Mouse (Mus musculus) bone marrow, adult 2 months (tissue): ENCODE measurements around the gene Proser1. TPM values are rescaled to one million over a fixed set of nuclear protein-coding genes. Genes with fewer than 3 reads are reported as not detected.

Experiments
- H3K27ac ChIP-seq: fragments of 200-500 bp; 2 replicates; pipeline ENCODE4 v1.5.1; 2012; ENCODE audit warnings: low read depth, mild to moderate bottlenecking, control low read depth, inconsistent platforms, low read length; ENCODE audit not compliant: control insufficient read depth, poor library complexity, insufficient read depth
- H3K4me1 ChIP-seq: fragments of 200-500 bp; 2 replicates; pipeline ENCODE4 v1.6.1; 2011; ENCODE audit warnings: low read length; ENCODE audit not compliant: control insufficient read depth, insufficient read depth
- H3K4me3 ChIP-seq: fragments of 200-500 bp; replicated peaks from 2 replicates; pipeline ENCODE3; 2011; ENCODE audit warnings: mild to moderate bottlenecking, low read depth, low read length, control low read depth; ENCODE audit not compliant: control insufficient read depth
- CTCF ChIP-seq: fragments of 200-500 bp; IDR thresholded peaks from 2 replicates; pipeline ENCODE4 v1.5.1; 2011; ENCODE audit warnings: low read length, control low read depth; ENCODE audit not compliant: control insufficient read depth, insufficient read depth
- POLR2A ChIP-seq: fragments of 200-500 bp; IDR thresholded peaks from 2 replicates; pipeline ENCODE4 v1.6.1; 2011; ENCODE audit warnings: low read depth, mild to moderate bottlenecking, control low read depth, low read length, borderline replicate concordance; ENCODE audit not compliant: control insufficient read depth
- WGBS: fragments of 180-500 bp; shearing (Covaris S2); methylation state at CpG from one replicate; pipeline ENCODE4 v1.1.7; 2018; 5-methylcytosine and 5-hydroxymethylcytosine counted together
- polyA plus RNA-seq: library from polyadenylated mRNA; stranded (reverse); fragments of >200 nt; gene quantifications from 2 replicates; pipeline ENCODE4 v1.2.4, GENCODE M21; 2011; ENCODE audit warnings: low replicate concordance; ENCODE audit not compliant: missing spikeins, insufficient read depth, insufficient read length

Proser1 gene
- 4.4 and 6.0 TPM in 2 replicates for polyA plus RNA-seq

GRCm38 (mm10) chr3:53463046-53463764 lies at the start of gene Proser1, which contains the start of gene Nhlrc3:
TSS of gene Proser1 (plus strand) at chr3:53463666.
TSS of gene Nhlrc3 (minus strand) at chr3:53463332.
- WGBS, result under 1% methylated on average over 51 of the region's 52 CpGs
- TF ChIP-seq POLR2A (peak; percentile 65; the same call in 1 of the 2 replicates), CTCF (peak; percentile 12; the same call in 1 of the 2 replicates)
- Histone ChIP-seq H3K4me3 (peak within 1 kb of the TSS; percentile 89), H3K4me1 (peaks cover 1% of the 10 kb centered on the region; the same call in 1 of the 2 replicates), H3K27ac (peak within 1 kb of the TSS; percentile 95)

- Histone ChIP-seq H3K4me1 (no peaks in the 10 kb centered on the region), H3K27ac (no peak overlapping the region), H3K4me3 (no peak overlapping the region)
- no peak for TF ChIP-seq POLR2A
- TF ChIP-seq CTCF, result no peak
- WGBS, result 53% methylated on average over 3 of the region's 3 CpGs
These were observed 49.5 kb upstream of the Proser1 start for GRCm38 (mm10) chr3:53413959-53414358.

GRCm38 (mm10) chr3:53416036-53416506 lies 47.4 kb upstream of the Proser1 start:
- Histone ChIP-seq H3K4me3 (no peak overlapping the region), H3K27ac (no peak overlapping the region), H3K4me1 (no peaks in the 10 kb centered on the region)
- 78% methylated on average over 5 of the region's 5 CpGs for WGBS
- no peak for TF ChIP-seq CTCF
- no peak for TF ChIP-seq POLR2A

- 80% methylated on average over 7 of the region's 7 CpGs for WGBS
- TF ChIP-seq CTCF (no peak), POLR2A (no peak)
- Histone ChIP-seq H3K27ac (no peak overlapping the region), H3K4me3 (no peak overlapping the region), H3K4me1 (no peaks in the 10 kb centered on the region)
These were observed 45.8 kb upstream of the Proser1 start for GRCm38 (mm10) chr3:53417701-53418100.

GRCm38 (mm10) chr3:53421656-53422055 lies 41.8 kb upstream of the Proser1 start:
- Histone ChIP-seq H3K4me1 (no peaks in the 10 kb centered on the region), H3K27ac (no peak overlapping the region), H3K4me3 (no peak overlapping the region)
- TF ChIP-seq CTCF (no peak), POLR2A (no peak)
- 77% methylated on average over 12 of the region's 12 CpGs for WGBS

- Histone ChIP-seq H3K4me1 (no peaks in the 10 kb centered on the region), H3K4me3 (no peak overlapping the region), H3K27ac (no peak overlapping the region)
- 69% methylated on average over 1 of the region's 1 CpGs for WGBS
- TF ChIP-seq POLR2A (no peak), CTCF (no peak)
These were observed 40.8 kb upstream of the Proser1 start for GRCm38 (mm10) chr3:53422691-53423090.

- TF ChIP-seq CTCF (no peak), POLR2A (no peak)
- WGBS, result 77% methylated on average over 4 of the region's 4 CpGs
- H3K4me3 ChIP-seq, result no peak overlapping the region
- no peaks in the 10 kb centered on the region for H3K4me1 ChIP-seq
- H3K27ac ChIP-seq, result no peak overlapping the region
These were observed 39.9 kb upstream of the Proser1 start for GRCm38 (mm10) chr3:53423576-53423975.

- 72% methylated on average over 3 of the region's 3 CpGs for WGBS
- Histone ChIP-seq H3K27ac (no peak overlapping the region), H3K4me1 (no peaks in the 10 kb centered on the region), H3K4me3 (no peak overlapping the region)
- TF ChIP-seq POLR2A (no peak), CTCF (no peak)
These were observed 28.9 kb upstream of the Proser1 start for GRCm38 (mm10) chr3:53434610-53435009.
